Mouse (Mus musculus) forebrain, embryonic 12.5 days (tissue): ENCODE measurements around the gene Phrf1. TPM values are rescaled to one million over a fixed set of nuclear protein-coding genes. Genes with fewer than 3 reads are reported as not detected.

ENCODE experiments used
- ATAC-seq: fragments of 200-750 bp; cut with Nextera tagmentation; 2 replicates; pipeline ENCODE4 v1.8.0; 2017; ENCODE audit warnings: moderate TSS enrichment; ENCODE audit not compliant: low FRiP score
- H3K27ac ChIP-seq: fragments of 300-500 bp; sonication (generic); 2 replicates; pipeline ENCODE4 v1.5.1; 2016; ENCODE audit warnings: mild to moderate bottlenecking
- H3K27me3 ChIP-seq: fragments of 300-500 bp; sonication (generic); 2 replicates; pipeline ENCODE4 v1.6.1; 2016; ENCODE audit warnings: mild to moderate bottlenecking
- H3K36me3 ChIP-seq: fragments of 300-500 bp; sonication (generic); replicated peaks from 2 replicates; pipeline ENCODE4 v1.6.1; 2016; ENCODE audit warnings: mild to moderate bottlenecking
- H3K4me1 ChIP-seq: fragments of 300-500 bp; sonication (generic); 2 replicates; pipeline ENCODE4 v1.6.1; 2016
- H3K4me2 ChIP-seq: fragments of 300-500 bp; sonication (generic); 2 replicates; pipeline ENCODE4 v1.6.1; 2016; ENCODE audit warnings: mild to moderate bottlenecking, moderate library complexity
- H3K4me3 ChIP-seq: fragments of 300-500 bp; sonication (generic); replicated peaks from 2 replicates; pipeline ENCODE4 v1.5.1; 2016; ENCODE audit warnings: mild to moderate bottlenecking
- H3K9ac ChIP-seq: fragments of 300-500 bp; sonication (generic); 2 replicates; pipeline ENCODE4 v1.6.1; 2016; ENCODE audit warnings: mild to moderate bottlenecking
- H3K9me3 ChIP-seq: fragments of 300-500 bp; sonication (generic); 2 replicates; pipeline ENCODE4 v1.6.1; 2016
- WGBS: fragments of 180-500 bp; shearing (Covaris S2); methylation state at CpG from one replicate; pipeline ENCODE4 v1.1.7; 2016; 5-methylcytosine and 5-hydroxymethylcytosine counted together
- polyA plus RNA-seq: library from polyadenylated mRNA; unstranded; fragments of >200 nt; fragmentation: Nextera tagmentation; extraction: Ambion mirVana; gene quantifications from 2 replicates; pipeline ENCODE4 v1.2.1, GENCODE M21; 2016

Phrf1 gene
- polyA plus RNA-seq, 1 experiment from 2014 or later = 107 TPM

DNA sequence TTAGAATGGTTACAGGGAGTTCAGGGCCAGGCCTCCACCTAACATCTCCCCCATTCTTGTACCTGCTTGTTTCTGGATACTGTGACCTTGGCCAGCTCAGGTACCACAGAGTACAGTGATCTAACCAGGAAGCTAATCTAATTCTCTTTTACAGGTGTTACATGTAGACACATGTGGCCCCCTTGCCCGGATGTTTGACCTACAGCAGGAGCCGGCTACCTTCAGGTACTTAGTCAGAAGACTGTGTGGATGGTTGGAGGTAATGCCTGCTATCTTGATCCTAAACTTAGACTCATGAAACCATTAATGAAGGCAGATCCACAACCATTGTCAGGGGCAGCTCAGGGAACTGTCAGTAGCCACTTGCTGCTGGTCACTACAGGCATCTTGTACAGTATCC is 32.8 kb upstream of the Phrf1 start:
- ATAC-seq = no peak
- H3K36me3 ChIP-seq = peaks cover 17% of the 10 kb centered on the region
- H3K9me3 ChIP-seq = no peaks in the 10 kb centered on the region
- H3K27me3 ChIP-seq = no peaks in the 10 kb centered on the region
- H3K4me3 ChIP-seq = no peak overlapping the region
- WGBS = 96% methylated on average over 2 of the region's 2 CpGs
- H3K9ac ChIP-seq = 0 out of 2 replicates have a peak overlapping the region, but pooled peaks have one; percentile 64
- H3K4me1 ChIP-seq = peaks cover 29% of the 10 kb centered on the region
- H3K27ac ChIP-seq = no peak overlapping the region
- peak overlapping the region; percentile 91 for H3K4me2 ChIP-seq

GRCm38 (mm10) chr7:141196619-141197282 is 31.8 kb upstream of the Phrf1 start:
- Histone ChIP-seq H3K4me2 (no peak overlapping the region), H3K9me3 (no peaks in the 10 kb centered on the region), H3K36me3 (peaks cover 7% of the 10 kb centered on the region), H3K27me3 (no peaks in the 10 kb centered on the region), H3K4me1 (peaks cover 27% of the 10 kb centered on the region), H3K4me3 (no peak overlapping the region), H3K27ac (no peak overlapping the region), H3K9ac (no peak overlapping the region)
- 91% methylated on average over 8 of the region's 8 CpGs for WGBS
- no peak for ATAC-seq

- H3K9me3 ChIP-seq = no peaks in the 10 kb centered on the region
- H3K4me3 ChIP-seq = no peak overlapping the region
- no peak overlapping the region for H3K9ac ChIP-seq
- peaks cover 13% of the 10 kb centered on the region for H3K4me1 ChIP-seq
- WGBS = 93% methylated on average over 4 of the region's 4 CpGs
- no peaks in the 10 kb centered on the region for H3K36me3 ChIP-seq
- no peak for ATAC-seq
- H3K4me2 ChIP-seq = no peak overlapping the region
- no peaks in the 10 kb centered on the region for H3K27me3 ChIP-seq
- H3K27ac ChIP-seq = no peak overlapping the region
Observed at GRCm38 (mm10) chr7:141198121-141198520, 30.5 kb upstream of the Phrf1 start.

DNA sequence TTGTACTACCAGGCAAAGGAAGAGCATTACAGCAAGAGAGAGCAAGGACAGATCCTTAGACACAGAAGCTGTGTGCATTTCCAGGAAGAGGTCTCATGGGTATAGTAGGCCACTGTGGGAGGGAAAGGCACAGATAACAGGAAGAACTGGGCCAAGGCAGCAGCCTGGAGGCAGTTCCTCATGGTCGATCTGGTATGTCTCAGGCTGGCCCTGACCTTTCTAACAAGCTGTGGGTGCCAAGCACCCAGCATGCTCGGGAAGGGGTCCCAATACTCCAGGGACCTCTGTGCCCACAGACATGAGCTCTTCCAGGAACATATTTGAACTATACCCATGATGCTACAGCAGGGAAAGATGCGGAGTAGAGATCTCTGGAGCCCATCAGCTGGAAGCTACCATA is 24.0 kb upstream of the Phrf1 start:
- H3K9ac ChIP-seq = no peak overlapping the region
- H3K9me3 ChIP-seq = no peaks in the 10 kb centered on the region
- WGBS = 86% methylated on average over 3 of the region's 3 CpGs

DNA sequence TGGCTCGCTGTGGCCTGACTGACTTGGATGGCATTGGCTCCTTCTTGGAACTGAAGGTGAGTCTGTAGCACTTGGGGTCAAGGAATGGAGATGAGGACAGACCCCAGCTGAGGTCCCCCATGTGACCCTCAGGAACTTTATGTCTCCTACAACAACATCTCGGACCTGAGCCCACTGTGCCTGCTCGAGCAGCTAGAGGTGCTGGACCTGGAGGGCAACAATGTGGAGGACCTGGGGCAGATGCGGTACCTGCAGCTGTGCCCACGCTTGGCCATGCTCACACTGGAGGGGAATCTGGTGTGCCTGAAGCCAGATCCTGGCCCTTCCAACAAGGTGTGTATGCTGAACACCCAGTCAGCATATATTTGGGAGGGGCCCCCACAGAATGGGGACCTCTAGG is 23.1 kb upstream of the Phrf1 start:
- WGBS = 90% methylated on average over 5 of the region's 5 CpGs
- H3K9ac ChIP-seq = no peak overlapping the region
- no peak for ATAC-seq

More for the DNA sequence above, 24.0 kb upstream of the Phrf1 start:
- Histone ChIP-seq H3K36me3 (no peaks in the 10 kb centered on the region), H3K27me3 (no peaks in the 10 kb centered on the region), H3K27ac (no peak overlapping the region), H3K4me2 (no peak overlapping the region), H3K4me3 (no peak overlapping the region), H3K4me1 (no peaks in the 10 kb centered on the region)
- ATAC-seq = no peak

DNA sequence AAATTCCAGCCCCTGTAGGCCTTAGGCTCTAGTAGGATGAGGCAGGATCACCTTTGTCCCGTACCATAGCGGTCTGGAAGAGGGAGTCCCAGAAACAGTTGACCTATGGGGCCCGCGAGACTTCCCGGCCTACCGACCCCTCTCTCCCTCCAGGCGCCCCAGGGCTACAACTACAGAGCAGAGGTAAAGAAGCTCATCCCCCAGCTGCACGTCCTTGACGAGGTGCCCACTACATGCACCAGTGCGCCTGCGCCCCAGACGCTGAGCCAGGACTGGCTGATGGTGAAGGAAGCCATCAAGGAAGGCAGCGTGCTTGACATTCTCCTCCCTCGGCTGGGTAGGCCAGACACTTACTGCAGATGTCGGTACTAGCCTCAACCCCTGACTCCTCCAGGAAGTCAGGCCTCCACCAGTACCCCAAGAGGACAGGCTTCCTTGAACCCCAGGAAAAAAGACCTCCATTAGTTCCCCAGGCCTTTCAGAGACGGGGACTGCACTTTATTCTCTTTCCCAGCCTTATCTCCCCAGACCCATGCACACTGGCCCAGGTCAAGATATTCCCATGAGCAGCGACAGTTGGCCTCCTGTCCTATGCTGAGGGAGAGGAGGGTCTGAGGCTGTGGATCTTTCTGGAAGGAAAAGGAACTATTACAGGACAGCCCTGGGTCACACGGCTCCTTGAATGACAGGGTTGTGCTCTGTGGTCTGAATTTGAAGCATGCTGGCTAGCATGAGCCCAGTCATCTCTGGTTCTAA is 22.2 kb upstream of the Phrf1 start:
- Histone ChIP-seq H3K4me1 (no peaks in the 10 kb centered on the region), H3K9me3 (no peaks in the 10 kb centered on the region), H3K4me3 (no peak overlapping the region), H3K36me3 (no peaks in the 10 kb centered on the region), H3K4me2 (no peak overlapping the region), H3K9ac (no peak overlapping the region), H3K27me3 (no peaks in the 10 kb centered on the region), H3K27ac (no peak overlapping the region)
- ATAC-seq = no peak
- 91% methylated on average over 18 of the region's 18 CpGs for WGBS

More for the DNA sequence above, 23.1 kb upstream of the Phrf1 start:
- Histone ChIP-seq H3K36me3 (no peaks in the 10 kb centered on the region), H3K27me3 (no peaks in the 10 kb centered on the region), H3K4me2 (no peak overlapping the region), H3K4me3 (no peak overlapping the region), H3K27ac (no peak overlapping the region), H3K9me3 (no peaks in the 10 kb centered on the region), H3K4me1 (no peaks in the 10 kb centered on the region)

DNA sequence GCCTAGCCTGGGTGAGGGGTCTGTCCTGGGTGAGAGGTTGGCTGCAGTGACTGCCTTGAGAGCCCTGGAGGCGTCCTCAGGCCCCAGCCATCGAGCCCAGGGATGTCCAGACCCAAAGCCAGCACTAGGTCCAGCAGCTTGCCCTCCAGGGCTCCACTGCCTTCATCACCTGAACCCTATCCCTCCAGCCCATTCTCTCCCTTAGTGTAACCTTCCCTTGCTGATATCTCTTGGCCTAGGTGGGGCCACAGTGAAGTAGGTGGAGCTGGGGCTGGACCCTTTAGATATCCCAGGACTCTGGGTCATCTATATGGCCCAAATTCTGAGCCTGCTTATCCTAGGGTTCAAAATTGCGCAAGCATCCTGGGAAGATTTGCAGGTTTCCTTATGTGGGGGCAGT is 19.1 kb upstream of the Phrf1 start:
- Histone ChIP-seq H3K4me3 (no peak overlapping the region), H3K4me1 (peaks cover 4% of the 10 kb centered on the region), H3K27me3 (no peaks in the 10 kb centered on the region), H3K27ac (no peak overlapping the region), H3K9me3 (no peaks in the 10 kb centered on the region), H3K9ac (no peak overlapping the region), H3K36me3 (no peaks in the 10 kb centered on the region), H3K4me2 (no peak overlapping the region)
- 65% methylated on average over 3 of the region's 3 CpGs for WGBS
- no peak for ATAC-seq

GRCm38 (mm10) chr7:141210137-141210536 is 18.4 kb upstream of the Phrf1 start:
- Histone ChIP-seq H3K36me3 (no peaks in the 10 kb centered on the region), H3K4me2 (no peak overlapping the region), H3K27ac (no peak overlapping the region), H3K9me3 (no peaks in the 10 kb centered on the region), H3K9ac (no peak overlapping the region), H3K4me3 (no peak overlapping the region), H3K4me1 (peaks cover 10% of the 10 kb centered on the region), H3K27me3 (no peaks in the 10 kb centered on the region)
- WGBS = 89% methylated on average over 12 of the region's 12 CpGs
- ATAC-seq = no peak

DNA sequence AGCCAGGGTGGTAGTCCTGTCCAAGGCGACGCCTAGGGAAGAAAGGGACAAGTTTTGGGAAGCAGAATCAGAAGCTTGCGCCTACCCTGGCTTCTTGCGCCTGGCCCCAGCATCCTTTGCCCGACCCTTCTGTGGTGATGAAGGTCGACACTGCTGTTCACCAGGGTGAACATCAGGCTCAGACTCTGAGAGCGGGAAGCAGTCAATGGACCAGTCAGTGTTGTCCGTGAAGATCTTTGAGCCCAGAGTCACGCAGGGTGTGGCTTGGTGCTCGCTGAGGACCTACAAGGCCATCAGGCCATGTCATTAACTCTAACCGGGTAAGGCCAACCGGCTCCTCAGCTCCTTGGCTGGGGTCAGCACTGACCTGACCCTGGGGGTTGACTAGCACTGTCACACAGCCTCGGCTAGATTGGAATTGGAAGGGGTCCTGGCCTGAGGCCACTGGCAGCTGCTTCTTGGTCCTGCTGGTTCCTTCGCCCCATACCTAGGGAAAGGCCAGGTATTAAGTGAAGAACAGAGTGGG is 17.9 kb upstream of the Phrf1 start:
- no peak overlapping the region for H3K4me3 ChIP-seq
- H3K27me3 ChIP-seq = no peaks in the 10 kb centered on the region
- H3K4me2 ChIP-seq = no peak overlapping the region
- H3K27ac ChIP-seq = no peak overlapping the region
- ATAC-seq = no peak
- H3K9me3 ChIP-seq = no peaks in the 10 kb centered on the region
- H3K9ac ChIP-seq = no peak overlapping the region
- H3K36me3 ChIP-seq = no peaks in the 10 kb centered on the region
- 91% methylated on average over 14 of the region's 14 CpGs for WGBS
- H3K4me1 ChIP-seq = peaks cover 11% of the 10 kb centered on the region

- no peak overlapping the region for H3K4me3 ChIP-seq
- H3K9ac ChIP-seq = no peak overlapping the region
- H3K9me3 ChIP-seq = no peaks in the 10 kb centered on the region
- H3K36me3 ChIP-seq = peaks cover 11% of the 10 kb centered on the region; the same call in 1 of the 2 replicates
- H3K27ac ChIP-seq = no peak overlapping the region
- ATAC-seq = no peak
- WGBS = 80% methylated on average over 3 of the region's 3 CpGs
- H3K27me3 ChIP-seq = no peaks in the 10 kb centered on the region
- H3K4me1 ChIP-seq = peaks cover 27% of the 10 kb centered on the region
- no peak overlapping the region for H3K4me2 ChIP-seq
Observed at GRCm38 (mm10) chr7:141213133-141213532, 15.5 kb upstream of the Phrf1 start.

DNA sequence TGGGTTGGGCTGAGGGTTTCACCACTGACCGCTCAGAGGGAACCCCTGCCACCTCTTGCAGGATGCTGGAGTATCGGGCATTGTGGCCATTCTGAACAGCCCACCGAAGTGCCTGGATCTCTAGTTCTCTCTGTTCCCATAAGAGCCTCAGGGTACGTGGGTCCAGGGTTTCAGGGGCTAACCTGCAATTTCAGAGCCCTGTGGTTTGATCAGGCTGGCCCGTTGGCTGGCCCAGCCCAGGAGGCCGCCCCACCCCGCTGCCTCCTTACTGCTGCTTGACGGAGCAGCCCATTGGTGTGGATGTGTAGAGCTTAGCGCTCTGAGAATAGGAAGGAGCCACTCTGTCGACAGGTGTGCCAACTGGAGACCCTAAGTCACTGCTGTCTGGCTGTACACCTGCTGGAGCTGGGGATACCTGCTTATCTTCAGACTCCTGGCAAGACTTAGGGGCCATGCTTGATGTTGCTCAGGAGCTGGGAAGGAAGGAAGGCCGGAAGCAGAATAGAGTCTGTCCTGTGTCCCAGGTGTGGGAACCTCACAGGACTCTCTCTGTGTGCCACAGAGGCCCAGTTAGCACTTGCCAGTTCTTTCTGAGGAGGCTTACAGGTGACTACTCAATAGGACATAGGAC is 14.9 kb upstream of the Phrf1 start, which contains the start of gene Lmntd2:
TSS of gene Lmntd2 (minus strand) at position 476 of the 631 bp plus-strand sequence.
- Histone ChIP-seq H3K4me2 (peak within 1 kb of the TSS; percentile 96), H3K36me3 (peaks cover 17% of the 10 kb centered on the region), H3K27ac (peak within 1 kb of the TSS; percentile 95), H3K4me3 (peak within 1 kb of the TSS; percentile 69), H3K9me3 (no peaks in the 10 kb centered on the region), H3K4me1 (peaks cover 27% of the 10 kb centered on the region), H3K27me3 (no peaks in the 10 kb centered on the region), H3K9ac (peak within 1 kb of the TSS; percentile 75)
- 92% methylated on average over 11 of the region's 11 CpGs for whole genome bisulfite sequencing
- ATAC-seq = no peak

GRCm38 (mm10) chr7:141214310-141214709 is 14.3 kb upstream of the Phrf1 start:
- H3K9ac ChIP-seq = peak overlapping the region; percentile 75; the same call in 1 of the 2 replicates

More at GRCm38 (mm10) chr7:141214310-141214709, 14.3 kb upstream of the Phrf1 start:
- 75% methylated on average over 3 of the region's 3 CpGs for WGBS
- no peak overlapping the region for H3K4me3 ChIP-seq
- peak overlapping the region; percentile 95; the same call in 1 of the 2 replicates for H3K27ac ChIP-seq
- H3K27me3 ChIP-seq = no peaks in the 10 kb centered on the region
- no peak for ATAC-seq
- no peaks in the 10 kb centered on the region for H3K9me3 ChIP-seq
- H3K36me3 ChIP-seq = peaks cover 22% of the 10 kb centered on the region
- peak overlapping the region; percentile 96 for H3K4me2 ChIP-seq
- peaks cover 27% of the 10 kb centered on the region for H3K4me1 ChIP-seq
